Comparison of ENCODE assay signal across 8 mouse cellular contexts in the genomic region with DNA sequence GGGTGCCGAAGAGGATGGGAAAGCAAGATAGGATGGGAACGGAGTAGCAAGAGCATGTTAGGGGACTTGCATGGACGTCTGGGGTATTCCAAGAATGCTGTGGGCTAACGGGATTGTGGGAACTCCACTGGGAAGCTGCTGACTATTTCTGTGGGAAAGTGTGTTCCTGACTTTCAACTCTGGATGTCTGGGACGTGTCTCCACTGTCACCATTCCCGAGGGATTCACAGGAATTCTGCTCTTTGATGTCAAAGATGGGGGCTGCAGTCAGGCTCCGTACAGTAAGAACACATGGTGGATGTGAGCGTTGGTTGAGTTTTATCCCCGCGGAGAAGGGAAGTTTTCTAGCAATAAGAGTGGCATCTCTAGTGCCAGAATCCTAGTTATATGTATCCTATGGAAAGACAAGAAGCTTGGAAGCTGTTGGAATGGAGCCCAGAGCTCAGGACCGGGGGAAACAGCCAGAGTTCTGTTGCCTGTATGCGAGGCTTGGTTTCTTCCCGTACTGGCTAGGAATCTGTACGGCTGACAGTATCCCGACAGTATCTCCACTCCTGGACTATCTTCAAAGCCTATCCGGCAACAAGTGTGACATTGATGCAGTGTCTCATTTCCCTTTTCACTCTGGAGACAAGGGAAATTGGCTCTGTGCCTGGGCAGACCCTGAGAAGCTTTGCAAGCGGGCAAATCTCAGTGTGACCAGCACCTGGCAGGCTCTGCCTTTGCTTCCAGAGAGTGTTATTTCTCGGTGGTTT. TPM values are rescaled to one million over a fixed set of nuclear protein-coding genes. Genes with fewer than 3 reads are reported as not detected.
DNase-seq lines count a peak whose midpoint lies in the region; ATAC-seq lines count a peak whose summit lies in the region.

No protein-coding gene starts in this region.

- peaks cover 15% of the 10 kb centered on the region for H3K4me1 ChIP-seq in hindbrain, embryonic 12.5 days
- no peaks in the 10 kb centered on the region for H3K4me1 ChIP-seq in hindbrain, embryonic 11.5 days (replicated peaks; ENCODE audit: control insufficient read depth, insufficient read depth, low read length)
- H3K4me1 ChIP-seq in heart, embryonic 11.5 days (ENCODE audit: control insufficient read depth, insufficient read depth, low read length) = peaks cover 16% of the 10 kb centered on the region
- H3K4me1 ChIP-seq in stomach, embryonic 16.5 days (ENCODE audit: control insufficient read depth, insufficient read depth, low read length) = peaks cover 13% of the 10 kb centered on the region

- H3K27ac ChIP-seq in hindbrain, embryonic 12.5 days = peak overlapping the region; percentile 48; the same call in 1 of the 2 replicates
- H3K27ac ChIP-seq in hindbrain, embryonic 11.5 days (ENCODE audit: low read depth, low read length) = no peak overlapping the region
- H3K27ac ChIP-seq in heart, embryonic 11.5 days (ENCODE audit: low read depth, low read length) = peak overlapping the region; percentile 30
- H3K27ac ChIP-seq in stomach, embryonic 16.5 days (ENCODE audit: low read length) = peak overlapping the region; percentile 61

- ATAC-seq in hindbrain, embryonic 12.5 days (ENCODE audit: low FRiP score) = peak; percentile 69; the same call in 1 of the 2 replicates
- no peak for ATAC-seq in hindbrain, embryonic 11.5 days (ENCODE audit: low FRiP score)
- ATAC-seq in heart, embryonic 11.5 days (replicated peaks; ENCODE audit: insufficient number of reproducible peaks, low FRiP score, low TSS enrichment) = peak; percentile 65
- peak; percentile 38; the same call in 1 of the 2 replicates for ATAC-seq in stomach, embryonic 16.5 days (ENCODE audit: insufficient read depth, low FRiP score)

- no peaks in the 10 kb centered on the region for H3K36me3 ChIP-seq in hindbrain, embryonic 12.5 days
- no peaks in the 10 kb centered on the region for H3K36me3 ChIP-seq in hindbrain, embryonic 11.5 days (ENCODE audit: control insufficient read depth, insufficient read depth, low read length)
- H3K36me3 ChIP-seq in heart, embryonic 11.5 days (ENCODE audit: control insufficient read depth, insufficient read depth, low read length) = no peaks in the 10 kb centered on the region
- H3K36me3 ChIP-seq in stomach, embryonic 16.5 days (ENCODE audit: control insufficient read depth, insufficient read depth, low read length) = no peaks in the 10 kb centered on the region

- DNase-seq in hindbrain, embryonic 11.5 days (ENCODE audit: low spot score) = no peak
- peak; percentile 78 for DNase-seq in adrenal gland, postnatal 14 days
- peak; percentile 85 for DNase-seq in kidney, postnatal 10 days
- no peak for DNase-seq in thymus, postnatal 4 days
- no peak for DNase-seq in embryo, embryonic 11 days

- 52% methylated on average over 18 of the region's 18 CpGs for WGBS in hindbrain, embryonic 12.5 days
- 67% methylated on average over 18 of the region's 18 CpGs for WGBS in hindbrain, embryonic 11.5 days
- WGBS in heart, embryonic 11.5 days (ENCODE audit: insufficient replicate concordance) = 17% methylated on average over 18 of the region's 18 CpGs
- 33% methylated on average over 18 of the region's 18 CpGs for WGBS in stomach, embryonic 16.5 days

- no peaks in the 10 kb centered on the region for H3K27me3 ChIP-seq in hindbrain, embryonic 12.5 days
- H3K27me3 ChIP-seq in hindbrain, embryonic 11.5 days (ENCODE audit: control insufficient read depth, insufficient read depth, low read length) = no peaks in the 10 kb centered on the region
- no peaks in the 10 kb centered on the region for H3K27me3 ChIP-seq in heart, embryonic 11.5 days (ENCODE audit: control insufficient read depth, insufficient read depth, low read length)
- H3K27me3 ChIP-seq in stomach, embryonic 16.5 days (ENCODE audit: control insufficient read depth, insufficient read depth, low read length) = no peaks in the 10 kb centered on the region

- no peak overlapping the region for H3K4me2 ChIP-seq in hindbrain, embryonic 12.5 days (replicated peaks)
- no peak overlapping the region for H3K4me2 ChIP-seq in hindbrain, embryonic 11.5 days (replicated peaks; ENCODE audit: low read depth, low read length)
- peak overlapping the region; percentile 48 for H3K4me2 ChIP-seq in heart, embryonic 11.5 days
- peak overlapping the region; percentile 16; the same call in 1 of the 2 replicates for H3K4me2 ChIP-seq in stomach, embryonic 16.5 days (ENCODE audit: low read depth, low read length)

- H3K9ac ChIP-seq in hindbrain, embryonic 12.5 days = no peak overlapping the region
- no peak overlapping the region for H3K9ac ChIP-seq in hindbrain, embryonic 11.5 days (ENCODE audit: low read depth, low read length)
- H3K9ac ChIP-seq in heart, embryonic 11.5 days (ENCODE audit: low read depth, low read length) = no peak overlapping the region
- no peak overlapping the region for H3K9ac ChIP-seq in stomach, embryonic 16.5 days (ENCODE audit: low read length)

- H3K9me3 ChIP-seq in hindbrain, embryonic 12.5 days (replicated peaks) = no peaks in the 10 kb centered on the region
- H3K9me3 ChIP-seq in hindbrain, embryonic 11.5 days (ENCODE audit: control insufficient read depth, low read length) = no peaks in the 10 kb centered on the region
- H3K9me3 ChIP-seq in heart, embryonic 11.5 days (replicated peaks; ENCODE audit: control insufficient read depth, low read length) = 0 out of 2 replicates have a peak, but pooled peaks cover 4% of the 10 kb centered on the region
- H3K9me3 ChIP-seq in stomach, embryonic 16.5 days (replicated peaks; ENCODE audit: control insufficient read depth, low read length) = no peaks in the 10 kb centered on the region

- H3K4me3 ChIP-seq in hindbrain, embryonic 12.5 days = no peak overlapping the region
- H3K4me3 ChIP-seq in hindbrain, embryonic 11.5 days (ENCODE audit: low read depth, low read length) = no peak overlapping the region
- H3K4me3 ChIP-seq in heart, embryonic 11.5 days (ENCODE audit: low read depth, low read length) = peak overlapping the region; percentile 2; the same call in 1 of the 2 replicates
- no peak overlapping the region for H3K4me3 ChIP-seq in stomach, embryonic 16.5 days (replicated peaks; ENCODE audit: low read length)

RNA-seq across cellular contexts. Expression of a gene that starts 44.2 kb away (rescaled TPM):
- polyA plus RNA-seq in hindbrain, embryonic 12.5 days (2016; fragmentation: Nextera tagmentation; extraction: Ambion mirVana) = 13.3 and 14.4 TPM in 2 replicates
- 12.8 and 18.9 TPM in 2 replicates for polyA plus RNA-seq in hindbrain, embryonic 11.5 days (2014; fragmentation: Nextera tagmentation; extraction: Ambion mirVana)
- 52.3 and 52.8 TPM in 2 replicates for total RNA-seq in adrenal gland, postnatal 14 days (2021)
- 8.3 and 12.4 TPM in 2 replicates for polyA plus RNA-seq in heart, embryonic 11.5 days (2014; fragmentation: Nextera tagmentation; extraction: Ambion mirVana)
- polyA plus RNA-seq in stomach, embryonic 16.5 days (2015; fragmentation: Nextera tagmentation; extraction: Ambion mirVana) = 8.7 and 11.9 TPM in 2 replicates

Comparison
In these comparisons a context has a peak if more than half of its experiments do, and no peak if none do; other contexts are left out.
1. H3K4me2 ChIP-seq: peak in heart, embryonic 11.5 days (single experiment) and stomach, embryonic 16.5 days (single experiment); none in hindbrain, embryonic 12.5 days (single experiment) and hindbrain, embryonic 11.5 days (single experiment).
2. DNase-seq: peak in adrenal gland, postnatal 14 days (single experiment) and kidney, postnatal 10 days (single experiment); none in hindbrain, embryonic 11.5 days (single experiment), thymus, postnatal 4 days (single experiment) and embryo, embryonic 11 days (single experiment).